Mouse (Mus musculus): ENCODE measurements around the gene Zfp882. TPM values are rescaled to one million over a fixed set of nuclear protein-coding genes. Genes with fewer than 3 reads are reported as not detected.
"Not testable (repeated sequence)": the region's sequence is repeated elsewhere in the genome, so short reads cannot be mapped to it uniquely, and the experiment has no call there.

The Zfp882 gene
- polyA plus RNA-seq, 1 experiment from 2014 or later: 1.4 TPM

DNA sequence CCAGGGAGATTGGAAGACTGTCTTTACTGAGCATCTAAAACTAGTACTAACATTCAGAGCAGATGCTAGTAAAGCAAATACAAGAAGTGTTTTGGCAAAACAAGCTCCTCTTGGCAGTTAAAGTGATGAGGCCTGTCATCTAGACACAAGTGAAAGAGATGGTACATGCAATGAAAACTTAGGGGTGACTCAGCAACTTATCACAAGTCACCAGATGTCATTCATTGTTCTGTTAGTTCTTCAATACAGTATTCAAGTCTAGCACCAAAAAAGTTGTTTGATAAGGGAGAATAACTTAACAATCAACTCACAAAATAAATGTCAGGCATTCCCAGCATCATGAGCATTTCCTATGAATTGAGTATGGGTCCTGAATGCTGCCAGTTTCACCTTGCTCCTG is 19.4 kb downstream of the Zfp882 start:
- H3K27ac ChIP-seq (ENCODE audit: low read depth, low read length): no peak overlapping the region
- H3K4me3 ChIP-seq (ENCODE audit: low read depth, low read length): no peak overlapping the region
- peaks cover 31% of the 10 kb centered on the region for H3K36me3 ChIP-seq (ENCODE audit: control insufficient read depth, insufficient read depth)
- H3K4me1 ChIP-seq (replicated peaks; ENCODE audit: control insufficient read depth, insufficient read depth, low read length): no peaks in the 10 kb centered on the region
- no peaks in the 10 kb centered on the region for H3K27me3 ChIP-seq (replicated peaks; ENCODE audit: control insufficient read depth, insufficient read depth, low read length)
- ATAC-seq: no peak
- no peak for TF ChIP-seq CTCF (IDR thresholded peaks at IDR 0.05; ENCODE audit: low read depth)
- no peaks in the 10 kb centered on the region for H3K9me3 ChIP-seq (ENCODE audit: control insufficient read depth)
- no peak overlapping the region for H3K4me2 ChIP-seq (replicated peaks; ENCODE audit: low read depth)
- H3K9ac ChIP-seq (ENCODE audit: low read depth, low read length): no peak overlapping the region

DNA sequence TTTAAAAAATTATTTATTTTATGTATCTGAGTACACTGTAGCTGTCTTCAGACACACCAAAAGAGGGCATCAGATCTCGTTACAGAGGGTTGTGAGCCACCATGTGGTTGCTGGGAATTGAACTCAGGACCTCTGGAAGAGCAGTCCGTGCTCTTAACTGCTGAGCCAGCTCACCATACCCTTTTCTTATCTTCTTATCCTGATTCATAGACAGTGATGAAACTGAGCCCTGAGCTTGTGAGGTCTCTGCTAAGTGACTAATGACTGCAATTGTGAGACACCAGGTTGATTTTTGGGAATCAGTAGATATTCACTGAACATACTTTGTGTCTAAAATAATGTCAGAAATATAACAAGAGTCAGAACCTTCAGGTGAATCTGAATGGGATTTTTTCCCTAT is 29.6 kb downstream of the Zfp882 start:
- H3K9me3 ChIP-seq (ENCODE audit: control insufficient read depth); H3K4me1 ChIP-seq (replicated peaks; ENCODE audit: control insufficient read depth, insufficient read depth, low read length); H3K9ac ChIP-seq (ENCODE audit: low read depth, low read length); H3K27me3 ChIP-seq (replicated peaks; ENCODE audit: control insufficient read depth, insufficient read depth, low read length); H3K27ac ChIP-seq (ENCODE audit: low read depth, low read length); H3K4me2 ChIP-seq (replicated peaks; ENCODE audit: low read depth); H3K4me3 ChIP-seq (ENCODE audit: low read depth, low read length); ATAC-seq; H3K36me3 ChIP-seq (ENCODE audit: control insufficient read depth, insufficient read depth): not testable (repeated sequence)
- WGBS: 71% methylated on average over 2 of the region's 2 CpGs

DNA sequence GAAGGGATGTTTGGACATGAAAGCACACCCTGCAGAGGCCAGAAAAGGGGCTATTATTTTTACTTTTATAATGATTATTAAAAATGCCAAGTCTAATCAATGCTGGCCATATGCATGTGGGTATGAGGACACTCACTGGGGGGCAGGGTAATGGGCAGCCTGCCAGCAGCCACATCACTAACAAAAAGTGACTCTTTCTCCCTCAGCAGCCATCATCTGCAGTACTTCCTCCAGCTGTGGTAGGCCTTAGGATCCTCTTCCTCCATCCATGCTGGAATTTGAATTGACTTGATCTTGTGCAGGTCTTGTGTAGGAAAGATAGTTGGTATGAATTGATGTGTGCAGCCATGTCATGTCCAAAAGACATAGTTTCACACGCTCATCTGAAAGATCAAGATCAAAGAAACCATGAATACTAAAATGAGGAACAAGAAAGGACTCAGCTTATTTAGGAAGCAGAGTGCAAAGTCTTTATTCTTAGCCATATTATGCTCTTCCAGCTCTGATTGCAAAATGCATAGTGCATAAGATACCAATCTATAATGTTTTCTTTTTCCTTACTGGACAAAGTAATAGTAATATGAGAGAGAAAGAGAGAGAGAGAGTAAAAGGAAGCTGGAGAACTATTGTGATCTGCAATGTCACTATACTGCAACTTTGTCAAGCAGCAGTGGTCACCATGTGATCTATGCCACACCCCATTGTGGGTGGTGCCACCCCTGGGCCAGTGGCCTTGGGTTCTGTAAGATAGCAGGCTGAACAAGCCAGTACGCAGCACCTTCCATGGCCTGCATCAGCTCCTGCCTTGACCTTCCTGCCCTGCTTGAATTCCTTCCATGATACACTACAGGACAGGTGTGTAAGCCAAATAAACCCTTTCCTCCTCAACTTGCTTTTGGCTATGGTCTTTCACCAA is 32.1 kb downstream of the Zfp882 start:
- Histone ChIP-seq H3K36me3 (ENCODE audit: control insufficient read depth, insufficient read depth) (no peaks in the 10 kb centered on the region), H3K9ac (ENCODE audit: low read depth, low read length) (no peak overlapping the region), H3K4me1 (replicated peaks; ENCODE audit: control insufficient read depth, insufficient read depth, low read length) (no peaks in the 10 kb centered on the region), H3K4me3 (ENCODE audit: low read depth, low read length) (no peak overlapping the region), H3K9me3 (ENCODE audit: control insufficient read depth) (no peaks in the 10 kb centered on the region), H3K27ac (ENCODE audit: low read depth, low read length) (no peak overlapping the region), H3K4me2 (replicated peaks; ENCODE audit: low read depth) (no peak overlapping the region), H3K27me3 (replicated peaks; ENCODE audit: control insufficient read depth, insufficient read depth, low read length) (no peaks in the 10 kb centered on the region)
- 68% methylated on average over 2 of the region's 2 CpGs for WGBS
- no peak for ATAC-seq
- TF ChIP-seq CTCF (IDR thresholded peaks at IDR 0.05; ENCODE audit: low read depth): no peak

DNA sequence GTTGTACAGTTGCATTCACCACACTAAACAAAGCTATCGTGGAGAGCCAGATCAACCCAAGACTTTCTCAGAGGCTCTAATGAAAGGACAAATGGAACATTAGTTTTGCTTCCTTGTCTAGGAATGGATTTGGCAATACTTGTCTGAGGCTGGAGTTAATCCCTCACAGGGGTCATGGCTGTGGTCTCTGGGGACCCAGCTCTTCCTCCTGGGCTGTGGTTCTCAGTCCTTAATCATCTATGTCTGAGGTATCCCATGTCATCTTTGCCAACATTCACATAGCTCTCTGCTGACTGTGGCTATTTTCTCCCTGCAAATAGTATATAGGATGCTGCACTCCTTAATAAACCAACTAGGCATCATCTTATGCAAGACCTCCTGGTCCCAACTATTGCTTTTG is 33.4 kb downstream of the Zfp882 start:
- H3K27me3 ChIP-seq (replicated peaks; ENCODE audit: control insufficient read depth, insufficient read depth, low read length): 0 out of 2 replicates have a peak, but pooled peaks cover 5% of the 10 kb centered on the region
- ATAC-seq: no peak

DNA sequence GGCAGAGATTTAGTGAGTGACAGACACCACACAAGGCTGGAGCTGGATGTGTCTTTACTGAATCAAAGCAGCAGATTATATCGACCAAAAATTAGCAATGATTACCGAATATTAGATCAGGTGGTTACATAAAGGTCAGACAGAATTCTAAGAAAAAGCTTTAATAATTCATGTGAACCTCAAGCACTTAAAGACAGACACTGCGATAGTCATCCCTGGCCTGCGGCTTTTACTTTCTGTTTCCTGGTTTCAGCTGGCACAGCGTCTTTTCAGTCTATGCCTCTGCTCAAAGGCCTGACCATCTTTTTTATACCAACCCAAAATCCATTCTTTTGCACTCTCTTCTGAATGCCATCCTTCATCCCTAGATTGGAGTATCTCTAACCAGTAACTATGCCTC is 40.2 kb downstream of the Zfp882 start:
- Histone ChIP-seq H3K4me3 (ENCODE audit: low read depth, low read length) (no peak overlapping the region), H3K27ac (ENCODE audit: low read depth, low read length) (no peak overlapping the region), H3K27me3 (replicated peaks; ENCODE audit: control insufficient read depth, insufficient read depth, low read length) (0 out of 2 replicates have a peak, but pooled peaks cover 7% of the 10 kb centered on the region), H3K4me2 (replicated peaks; ENCODE audit: low read depth) (no peak overlapping the region), H3K9me3 (ENCODE audit: control insufficient read depth) (no peaks in the 10 kb centered on the region), H3K9ac (ENCODE audit: low read depth, low read length) (no peak overlapping the region), H3K36me3 (ENCODE audit: control insufficient read depth, insufficient read depth) (no peaks in the 10 kb centered on the region), H3K4me1 (replicated peaks; ENCODE audit: control insufficient read depth, insufficient read depth, low read length) (no peaks in the 10 kb centered on the region; the same call in 1 of the 2 replicates)
- TF ChIP-seq CTCF (IDR thresholded peaks at IDR 0.05; ENCODE audit: low read depth): no peak
- 77% methylated on average over 5 of the region's 5 CpGs for WGBS
- ATAC-seq: no peak

More for the DNA sequence above, 33.4 kb downstream of the Zfp882 start:
- Histone ChIP-seq H3K9ac (ENCODE audit: low read depth, low read length) (no peak overlapping the region), H3K9me3 (ENCODE audit: control insufficient read depth) (no peaks in the 10 kb centered on the region), H3K4me1 (replicated peaks; ENCODE audit: control insufficient read depth, insufficient read depth, low read length) (no peaks in the 10 kb centered on the region), H3K27ac (ENCODE audit: low read depth, low read length) (no peak overlapping the region), H3K36me3 (ENCODE audit: control insufficient read depth, insufficient read depth) (no peaks in the 10 kb centered on the region), H3K4me3 (ENCODE audit: low read depth, low read length) (no peak overlapping the region), H3K4me2 (replicated peaks; ENCODE audit: low read depth) (no peak overlapping the region)
- TF ChIP-seq CTCF (IDR thresholded peaks at IDR 0.05; ENCODE audit: low read depth): no peak
- 77% methylated on average over 1 of the region's 1 CpGs for WGBS

- no peak for TF ChIP-seq CTCF (IDR thresholded peaks at IDR 0.05; ENCODE audit: low read depth)
- peak within 1 kb of the TSS; percentile 86 for H3K27ac ChIP-seq (ENCODE audit: low read depth, low read length)
- peak; percentile 99 for ATAC-seq
- H3K9ac ChIP-seq (ENCODE audit: low read depth, low read length): peak within 1 kb of the TSS; percentile 82
- H3K27me3 ChIP-seq (replicated peaks; ENCODE audit: control insufficient read depth, insufficient read depth, low read length): 0 out of 2 replicates have a peak, but pooled peaks cover 7% of the 10 kb centered on the region
- peak within 1 kb of the TSS; percentile 85 for H3K4me3 ChIP-seq (ENCODE audit: low read depth, low read length)
- no peaks in the 10 kb centered on the region; the same call in 1 of the 2 replicates for H3K4me1 ChIP-seq (replicated peaks; ENCODE audit: control insufficient read depth, insufficient read depth, low read length)
- H3K9me3 ChIP-seq (ENCODE audit: control insufficient read depth): 0 out of 2 replicates have a peak, but pooled peaks cover 3% of the 10 kb centered on the region
- no peaks in the 10 kb centered on the region for H3K36me3 ChIP-seq (ENCODE audit: control insufficient read depth, insufficient read depth)
- H3K4me2 ChIP-seq (replicated peaks; ENCODE audit: low read depth): peak within 1 kb of the TSS; percentile 67
- WGBS: 3% methylated on average over 34 of the region's 34 CpGs
Measured at GRCm38 (mm10) chr8:71950482-71951221, 42.2 kb downstream of the Zfp882 start, which contains the start of gene Zfp961. Zfp961 (plus strand) TSS chr8:71951038.
